Mouse (Mus musculus) small intestine, adult 2 months (tissue): Measurements from ENCODE around the gene Mettl7a2. TPM values are rescaled to one million over a fixed set of nuclear protein-coding genes. Genes with fewer than 3 reads are reported as not detected.
A peak's percentile ranks its signal among the peaks of the same experiment; 100 is the strongest.

Source experiments
- H3K27ac ChIP-seq: fragments of 200-500 bp; 2 replicates; pipeline ENCODE4 v1.5.1; 2012; ENCODE audit warnings: low read depth, low read length, control low read depth, inconsistent platforms; ENCODE audit not compliant: insufficient read depth
- H3K27me3 ChIP-seq: fragments of 200-500 bp; 2 replicates; pipeline ENCODE4 v1.6.1; 2012; ENCODE audit warnings: mild to moderate bottlenecking, moderate library complexity, low read length, inconsistent platforms; ENCODE audit not compliant: control insufficient read depth, insufficient read depth
- H3K36me3 ChIP-seq: fragments of 200-500 bp; 2 replicates; pipeline ENCODE4 v1.6.1; 2012; ENCODE audit warnings: mild to moderate bottlenecking, low read length, control low read depth, inconsistent platforms; ENCODE audit not compliant: control insufficient read depth, insufficient read depth
- H3K4me1 ChIP-seq: fragments of 200-500 bp; 2 replicates; pipeline ENCODE4 v1.6.1; 2012; ENCODE audit warnings: low read length, inconsistent platforms, mixed read lengths; ENCODE audit not compliant: control insufficient read depth, insufficient read depth, insufficient read length
- H3K4me3 ChIP-seq: fragments of 200-500 bp; 2 replicates; pipeline ENCODE4 v1.5.1; 2012; ENCODE audit warnings: low read depth, mild to moderate bottlenecking, control low read depth, inconsistent platforms, low read length, moderate library complexity
- CTCF ChIP-seq: fragments of 200-500 bp; IDR thresholded peaks from 2 replicates; pipeline ENCODE4 v1.5.1; 2012; ENCODE audit warnings: low read depth, mild to moderate bottlenecking, control low read depth, inconsistent platforms, low read length, moderate library complexity, mixed read lengths; ENCODE audit not compliant: insufficient replicate concordance, insufficient read length; ENCODE audit errors: extremely low read depth
- POLR2A ChIP-seq: fragments of 200-500 bp; IDR thresholded peaks from 2 replicates; pipeline ENCODE4 v1.6.1; 2012; ENCODE audit warnings: low read depth, mild to moderate bottlenecking, control low read depth, inconsistent platforms, low read length, moderate library complexity
- WGBS: fragments of 180-500 bp; shearing (Covaris S2); methylation state at CpG from one replicate; pipeline ENCODE4 v1.1.7; 2018; 5-methylcytosine and 5-hydroxymethylcytosine counted together
- polyA plus RNA-seq: library from polyadenylated mRNA; depleted of rRNA; stranded (reverse); fragments of >200 nt; gene quantifications from 2 replicates; pipeline ENCODE4 v1.2.3, GENCODE M21; 2012; rRNA removed

Mettl7a2 gene
- polyA plus RNA-seq, 1 experiment, result not detected

- Histone ChIP-seq H3K27ac (no peak overlapping the region), H3K27me3 (no peaks in the 10 kb centered on the region), H3K36me3 (peaks cover 81% of the 10 kb centered on the region), H3K4me1 (peaks cover 20% of the 10 kb centered on the region), H3K4me3 (no peak overlapping the region)
- TF ChIP-seq POLR2A (no peak), CTCF (no peak)
- WGBS, result 74% methylated on average over 16 of the region's 16 CpGs
Measured at GRCm38 (mm10) chr15:100403318-100404000, 50.5 kb downstream of the Mettl7a2 start.

GRCm38 (mm10) chr15:100406088-100406487, 53.1 kb downstream of the Mettl7a2 start:
- H3K4me3 ChIP-seq, result no peak overlapping the region
- TF ChIP-seq POLR2A (no peak), CTCF (no peak)
- WGBS, result 33% methylated on average over 5 of the region's 5 CpGs
- no peak overlapping the region for H3K27ac ChIP-seq
- H3K36me3 ChIP-seq, result peaks cover 71% of the 10 kb centered on the region
- H3K27me3 ChIP-seq, result no peaks in the 10 kb centered on the region
- H3K4me1 ChIP-seq, result peaks cover 19% of the 10 kb centered on the region

GRCm38 (mm10) chr15:100410918-100411672, 58.1 kb downstream of the Mettl7a2 start:
- peak overlapping the region; percentile 48 for H3K27ac ChIP-seq
- WGBS, result 36% methylated on average over 14 of the region's 14 CpGs

More at GRCm38 (mm10) chr15:100410918-100411672, 58.1 kb downstream of the Mettl7a2 start:
- Histone ChIP-seq H3K4me3 (no peak overlapping the region), H3K4me1 (peaks cover 23% of the 10 kb centered on the region), H3K27me3 (no peaks in the 10 kb centered on the region), H3K36me3 (peaks cover 28% of the 10 kb centered on the region)
- TF ChIP-seq POLR2A, result no peak

Other genes with a start within 250 kb of the Mettl7a2 start
- 24.4 and 41.8 TPM in 2 replicates for gene Atf1, start 125.4 kb upstream of the Mettl7a2 start, polyA plus RNA-seq
- not detected in 2 replicates for gene Tmprss12, start 72.4 kb upstream of the Mettl7a2 start, polyA plus RNA-seq
- 12.7 and 16.4 TPM in 2 replicates for gene Mettl7a1, start 49.1 kb upstream of the Mettl7a2 start, polyA plus RNA-seq
- not detected in 2 replicates for gene Mettl7a3, start 18.3 kb upstream of the Mettl7a2 start, polyA plus RNA-seq
- gene Methig1, start 51 bp upstream of the Mettl7a2 start, polyA plus RNA-seq, result not detected in 2 replicates
- not detected in 2 replicates for gene Higd1c, start 11.3 kb downstream of the Mettl7a2 start, polyA plus RNA-seq
- 0.13 and 0.20 TPM in 2 replicates for gene Gm5475, start 68.9 kb downstream of the Mettl7a2 start, polyA plus RNA-seq
- 39.4 and 138 TPM in 2 replicates for gene Slc11a2, start 71.9 kb downstream of the Mettl7a2 start, polyA plus RNA-seq
- gene Letmd1, start 115.8 kb downstream of the Mettl7a2 start, polyA plus RNA-seq, result 16.3 and 26.1 TPM in 2 replicates
- 0.62 and 0.96 TPM in 2 replicates for gene Csrnp2, start 142.3 kb downstream of the Mettl7a2 start, polyA plus RNA-seq
- gene Tfcp2, start 198.8 kb downstream of the Mettl7a2 start, polyA plus RNA-seq, result 1.7 and 2.1 TPM in 2 replicates
- 7.2 and 12.0 TPM in 2 replicates for gene Pou6f1, start 246.8 kb downstream of the Mettl7a2 start, polyA plus RNA-seq